Mouse (Mus musculus): ENCODE measurements at regions not wholly inside any gene's neighbourhood (a gene's known extent, or its start where the extent isn't known, plus 50 kb on each side); places are given as distances from the start of the nearest gene placed in this dataset.
"Not testable (repeated sequence)": the region's sequence is repeated elsewhere in the genome, so short reads cannot be mapped to it uniquely, and the experiment has no call there.

DNA sequence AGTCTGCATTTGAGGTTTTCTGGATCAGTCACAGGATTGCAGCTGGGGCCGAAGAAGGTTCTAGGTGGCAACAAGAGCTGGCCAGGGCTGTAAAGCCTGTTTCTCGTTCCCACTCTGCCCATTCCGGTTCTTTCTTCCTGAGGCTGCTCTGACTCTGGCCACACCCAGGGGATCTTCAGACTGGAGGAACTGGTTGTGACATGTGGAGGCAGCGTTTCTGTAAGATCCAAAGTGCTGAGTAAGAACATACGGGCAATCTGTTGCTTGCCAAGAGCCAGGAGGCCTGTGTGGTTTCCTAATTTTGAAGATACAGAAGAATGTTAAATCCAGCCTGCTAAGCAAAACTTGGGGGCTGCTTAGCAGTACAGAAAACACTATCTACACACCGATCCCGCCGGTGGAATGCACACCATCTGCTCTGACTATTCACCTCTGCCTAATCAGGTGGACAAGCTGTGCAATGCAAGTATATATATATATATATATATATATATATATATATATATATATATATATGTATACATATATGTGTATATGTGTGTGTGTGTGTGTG lies 99.3 kb upstream of the Bmp2k start:
- 84% methylated on average over 8 of the region's 8 CpGs for WGBS
- H3K4me1 ChIP-seq, result no peaks in the 10 kb centered on the region
- H3K27me3 ChIP-seq (replicated peaks), result no peaks in the 10 kb centered on the region
- no peak overlapping the region for H3K4me2 ChIP-seq (replicated peaks)
- no peak overlapping the region for H3K27ac ChIP-seq
- no peak for ATAC-seq (ENCODE audit: low FRiP score, low read depth)
- no peaks in the 10 kb centered on the region for H3K36me3 ChIP-seq
- no peaks in the 10 kb centered on the region for H3K9me3 ChIP-seq
- no peak overlapping the region for H3K9ac ChIP-seq
- no peak overlapping the region for H3K4me3 ChIP-seq

DNA sequence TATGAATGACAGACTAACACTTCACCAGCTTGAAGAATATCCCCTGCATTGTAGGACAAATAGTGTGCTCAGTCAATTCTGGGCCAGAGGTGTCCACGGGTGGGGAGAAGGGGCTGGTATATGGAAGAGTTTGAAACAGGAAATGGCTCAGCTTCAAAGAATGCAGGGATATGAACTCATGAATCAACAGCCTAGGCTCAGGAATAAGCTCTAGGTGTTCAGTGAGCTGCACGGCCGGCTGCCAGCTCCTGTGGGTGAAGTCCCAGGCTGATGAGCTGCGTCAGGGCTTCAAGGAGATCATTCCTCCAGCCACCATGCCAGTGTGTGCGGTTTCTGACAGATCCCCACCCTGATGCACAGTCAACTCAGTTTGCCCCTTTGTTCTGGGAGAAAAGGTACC lies 98.8 kb upstream of the Bmp2k start:
- H3K27me3 ChIP-seq (replicated peaks), result no peaks in the 10 kb centered on the region
- no peak overlapping the region for H3K4me2 ChIP-seq (replicated peaks)
- H3K36me3 ChIP-seq, result no peaks in the 10 kb centered on the region
- H3K4me1 ChIP-seq, result no peaks in the 10 kb centered on the region
- no peak overlapping the region for H3K27ac ChIP-seq
- WGBS, result 84% methylated on average over 5 of the region's 5 CpGs
- no peak overlapping the region for H3K4me3 ChIP-seq
- no peaks in the 10 kb centered on the region for H3K9me3 ChIP-seq
- no peak overlapping the region for H3K9ac ChIP-seq
- ATAC-seq (ENCODE audit: low FRiP score, low read depth), result no peak

DNA sequence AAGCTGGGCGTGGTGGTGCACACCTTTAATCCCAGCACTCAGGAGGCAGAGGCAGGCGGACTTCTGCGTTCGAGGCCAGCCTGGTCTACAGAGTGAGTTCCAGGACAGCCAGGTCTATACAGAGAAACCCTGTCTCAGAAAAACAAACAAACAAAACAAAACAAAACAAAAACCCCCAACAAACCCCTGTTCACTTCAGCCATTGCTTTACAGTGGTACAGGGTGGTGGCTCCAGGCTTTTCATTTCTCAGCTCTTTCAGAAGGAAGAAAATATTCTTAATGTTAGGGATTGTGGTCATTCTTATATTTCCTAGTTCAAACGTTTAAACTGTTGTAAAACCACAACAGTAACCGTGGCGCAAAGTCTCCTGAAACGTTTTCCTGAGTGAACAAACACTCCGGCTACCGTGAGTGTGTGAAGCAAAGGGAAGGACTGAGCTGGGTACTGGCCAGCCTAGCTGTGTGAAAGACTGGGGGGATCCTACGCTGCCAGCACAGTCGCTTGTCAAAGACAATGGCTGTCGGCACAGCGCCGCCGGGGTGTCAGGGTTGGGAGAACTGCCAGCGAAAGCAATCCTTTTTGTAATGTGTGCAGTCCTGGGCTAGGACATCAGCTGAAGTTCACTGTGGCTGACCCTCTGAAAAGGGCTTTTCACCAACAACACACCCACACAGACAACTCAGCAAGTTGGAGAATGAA lies 91.8 kb upstream of the Bmp2k start:
- peak overlapping the region; percentile 33 for H3K4me2 ChIP-seq (replicated peaks)
- peak; percentile 74; the same call in 1 of the 2 replicates for ATAC-seq (ENCODE audit: low FRiP score, low read depth)
- no peaks in the 10 kb centered on the region for H3K4me1 ChIP-seq
- WGBS, result 35% methylated on average over 17 of the region's 17 CpGs
- no peak overlapping the region for H3K27ac ChIP-seq
- no peaks in the 10 kb centered on the region; the same call in 1 of the 2 replicates for H3K27me3 ChIP-seq (replicated peaks)
- no peak overlapping the region for H3K9ac ChIP-seq
- no peak overlapping the region for H3K4me3 ChIP-seq
- H3K9me3 ChIP-seq, result no peaks in the 10 kb centered on the region
- H3K36me3 ChIP-seq, result no peaks in the 10 kb centered on the region

DNA sequence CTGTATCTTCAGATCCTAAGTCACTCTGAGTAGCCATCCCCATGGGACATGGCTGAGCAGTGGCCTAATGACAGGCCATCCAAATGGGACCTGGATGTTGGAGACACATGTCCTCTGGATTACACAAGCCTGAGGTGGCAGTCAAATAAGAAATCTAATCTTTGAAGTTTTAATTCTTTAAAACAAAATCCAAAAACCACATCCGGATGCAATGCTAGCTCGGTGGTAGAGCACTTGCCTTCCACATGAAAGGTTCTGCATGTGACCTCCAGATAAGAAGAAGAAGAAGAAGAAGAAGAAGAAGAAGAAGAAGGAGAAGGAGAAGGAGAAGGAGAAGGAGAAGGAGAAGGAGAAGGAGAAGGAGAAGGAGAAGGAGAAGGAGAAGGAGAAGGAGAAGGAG lies 89.1 kb upstream of the Bmp2k start:
- H3K27me3 ChIP-seq (replicated peaks); H3K36me3 ChIP-seq; H3K9me3 ChIP-seq; H3K9ac ChIP-seq; ATAC-seq (ENCODE audit: low FRiP score, low read depth); H3K4me2 ChIP-seq (replicated peaks); H3K4me3 ChIP-seq; H3K4me1 ChIP-seq; H3K27ac ChIP-seq: not testable (repeated sequence)
- WGBS, result 89% methylated on average over 2 of the region's 2 CpGs

DNA sequence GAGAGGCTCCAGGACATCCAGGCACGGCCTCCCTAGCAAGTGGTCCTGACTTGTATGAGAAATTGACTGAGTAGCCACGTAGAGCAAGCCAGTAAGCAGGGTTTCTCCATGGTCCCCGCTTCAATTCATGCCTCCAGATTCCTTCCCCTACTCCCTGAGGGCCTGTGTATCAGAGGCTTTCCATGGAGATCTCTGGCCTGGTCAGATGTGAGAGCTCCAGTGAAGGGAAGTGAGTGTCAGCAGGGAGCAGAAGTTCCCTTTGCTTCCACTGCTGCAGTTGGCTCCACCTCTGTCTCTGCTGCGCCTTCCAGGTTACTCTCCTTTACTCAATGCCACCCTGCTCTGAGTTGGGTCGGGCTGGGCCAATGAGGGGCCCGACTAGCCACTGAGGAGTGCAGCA lies 88.3 kb upstream of the Bmp2k start:
- no peak for ATAC-seq (ENCODE audit: low FRiP score, low read depth)
- 83% methylated on average over 6 of the region's 6 CpGs for WGBS
- no peak overlapping the region for H3K27ac ChIP-seq
- no peaks in the 10 kb centered on the region for H3K9me3 ChIP-seq
- H3K27me3 ChIP-seq (replicated peaks), result no peaks in the 10 kb centered on the region; the same call in 1 of the 2 replicates
- no peak overlapping the region for H3K4me3 ChIP-seq
- H3K4me1 ChIP-seq, result no peaks in the 10 kb centered on the region
- H3K36me3 ChIP-seq, result no peaks in the 10 kb centered on the region
- no peak overlapping the region for H3K9ac ChIP-seq
- no peak overlapping the region for H3K4me2 ChIP-seq (replicated peaks)

DNA sequence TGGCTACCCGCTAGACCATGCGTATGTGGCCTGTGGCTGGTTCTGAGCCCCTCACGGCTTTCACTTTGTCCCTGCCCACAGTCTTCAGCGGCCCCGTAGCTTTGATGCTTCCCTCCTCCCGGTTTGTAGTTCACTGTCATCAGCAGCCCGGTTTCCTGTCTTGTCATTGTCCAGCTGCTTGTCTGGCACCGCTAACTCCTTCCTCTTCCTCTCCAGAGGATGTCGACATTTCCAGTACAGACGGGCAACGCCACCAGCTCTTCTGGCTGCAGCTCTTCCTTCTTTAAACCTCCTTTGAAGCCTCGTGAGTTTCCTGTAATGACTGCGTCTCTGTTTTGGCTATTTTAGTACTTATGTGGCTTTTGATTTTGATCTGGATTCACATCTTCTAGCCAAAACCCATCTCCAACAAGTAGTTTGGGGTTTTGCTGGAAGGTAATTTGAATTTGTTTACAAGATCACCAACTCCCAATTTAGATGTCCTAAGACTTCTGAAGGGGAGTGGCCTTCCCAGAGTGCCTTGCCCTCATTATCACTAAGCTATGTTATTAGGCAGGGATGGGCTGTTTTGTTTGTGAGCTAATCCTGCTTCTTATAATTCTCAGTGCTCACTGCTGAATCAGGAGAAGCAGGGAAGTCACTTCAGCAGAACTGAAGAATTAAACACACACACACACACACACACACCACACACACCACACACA lies 85.8 kb upstream of the Bmp2k start:
- Histone ChIP-seq H3K9ac (no peak overlapping the region), H3K36me3 (no peaks in the 10 kb centered on the region), H3K4me3 (no peak overlapping the region), H3K4me1 (no peaks in the 10 kb centered on the region), H3K27ac (no peak overlapping the region), H3K9me3 (no peaks in the 10 kb centered on the region), H3K4me2 (replicated peaks) (no peak overlapping the region), H3K27me3 (replicated peaks) (no peaks in the 10 kb centered on the region; the same call in 1 of the 2 replicates)
- ATAC-seq (ENCODE audit: low FRiP score, low read depth), result no peak
- WGBS, result 73% methylated on average over 13 of the region's 13 CpGs

DNA sequence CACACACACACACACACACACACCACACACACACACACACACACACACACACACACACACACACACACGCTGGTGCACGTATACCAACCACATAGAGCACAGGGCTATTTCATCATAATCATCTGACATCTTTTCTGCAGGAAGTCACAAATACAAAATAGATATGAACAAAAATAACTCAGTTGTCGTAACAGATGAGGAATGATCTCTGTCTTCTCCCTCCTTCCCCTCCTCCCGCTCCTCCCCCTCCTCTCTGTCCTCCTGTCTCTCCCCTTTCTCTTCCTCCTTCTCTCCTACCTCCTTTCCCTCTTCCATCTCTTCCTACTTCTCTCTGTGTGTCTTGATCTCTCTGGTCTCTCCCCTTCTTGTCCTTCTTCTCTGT lies 85.2 kb upstream of the Bmp2k start:
- H3K27ac ChIP-seq, result no peak overlapping the region
- no peak overlapping the region for H3K9ac ChIP-seq
- no peak overlapping the region for H3K4me2 ChIP-seq (replicated peaks)
- no peak for ATAC-seq (ENCODE audit: low FRiP score, low read depth)
- H3K36me3 ChIP-seq, result no peaks in the 10 kb centered on the region
- no peaks in the 10 kb centered on the region; the same call in 1 of the 2 replicates for H3K27me3 ChIP-seq (replicated peaks)
- no peaks in the 10 kb centered on the region for H3K9me3 ChIP-seq
- H3K4me3 ChIP-seq, result no peak overlapping the region
- H3K4me1 ChIP-seq, result no peaks in the 10 kb centered on the region
- 77% methylated on average over 4 of the region's 4 CpGs for WGBS

DNA sequence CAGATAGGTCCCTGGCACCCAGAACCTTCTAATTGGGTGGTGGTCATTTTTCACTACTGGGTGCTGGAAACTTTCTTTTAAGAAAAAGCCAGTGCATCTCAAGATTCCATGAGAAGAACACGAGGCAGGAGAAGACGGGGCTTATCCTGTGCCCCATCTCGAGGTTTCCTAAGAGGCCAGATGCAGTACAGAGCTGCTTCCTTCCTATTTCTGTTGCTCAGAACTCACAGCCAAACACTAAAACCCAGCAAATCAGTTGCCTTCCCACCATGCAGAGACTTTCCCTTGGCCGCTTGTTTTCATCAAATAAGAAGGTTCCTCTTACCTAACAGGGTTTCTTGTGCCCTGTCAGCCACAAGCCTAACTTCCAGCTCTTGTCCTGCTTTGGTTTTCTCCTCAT lies 84.7 kb upstream of the Bmp2k start:
- H3K4me1 ChIP-seq, result no peaks in the 10 kb centered on the region
- no peak overlapping the region for H3K4me2 ChIP-seq (replicated peaks)
- H3K9ac ChIP-seq, result no peak overlapping the region
- ATAC-seq (ENCODE audit: low FRiP score, low read depth), result no peak
- no peaks in the 10 kb centered on the region for H3K36me3 ChIP-seq
- H3K4me3 ChIP-seq, result no peak overlapping the region
- 78% methylated on average over 4 of the region's 4 CpGs for WGBS
- no peak overlapping the region for H3K27ac ChIP-seq
- no peaks in the 10 kb centered on the region for H3K9me3 ChIP-seq
- no peaks in the 10 kb centered on the region; the same call in 1 of the 2 replicates for H3K27me3 ChIP-seq (replicated peaks)

DNA sequence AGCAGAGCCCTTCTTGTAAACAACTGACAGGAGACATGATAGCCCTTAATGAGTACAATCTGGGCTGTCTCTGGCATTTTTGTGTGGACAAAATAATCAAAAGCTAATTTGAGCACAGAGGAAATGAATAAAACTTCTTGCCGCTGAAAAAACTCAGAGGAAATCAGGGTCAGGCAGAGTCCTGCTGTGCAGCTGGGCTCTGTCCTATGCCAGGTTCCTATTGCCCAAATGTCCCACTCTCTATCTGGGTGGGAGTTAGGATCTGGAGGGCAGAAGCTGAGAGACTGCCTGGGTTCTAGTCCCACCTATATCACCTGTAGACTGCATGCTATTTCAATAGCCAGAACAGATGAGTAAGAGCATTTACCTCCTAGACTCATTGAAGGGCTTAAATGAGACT lies 83.8 kb upstream of the Bmp2k start:
- Histone ChIP-seq H3K4me3 (no peak overlapping the region), H3K9ac (no peak overlapping the region), H3K27me3 (replicated peaks) (no peaks in the 10 kb centered on the region; the same call in 1 of the 2 replicates), H3K4me1 (no peaks in the 10 kb centered on the region), H3K27ac (no peak overlapping the region), H3K36me3 (no peaks in the 10 kb centered on the region), H3K4me2 (replicated peaks) (no peak overlapping the region), H3K9me3 (no peaks in the 10 kb centered on the region)
- 63% methylated on average over 1 of the region's 1 CpGs for WGBS
- no peak for ATAC-seq (ENCODE audit: low FRiP score, low read depth)

DNA sequence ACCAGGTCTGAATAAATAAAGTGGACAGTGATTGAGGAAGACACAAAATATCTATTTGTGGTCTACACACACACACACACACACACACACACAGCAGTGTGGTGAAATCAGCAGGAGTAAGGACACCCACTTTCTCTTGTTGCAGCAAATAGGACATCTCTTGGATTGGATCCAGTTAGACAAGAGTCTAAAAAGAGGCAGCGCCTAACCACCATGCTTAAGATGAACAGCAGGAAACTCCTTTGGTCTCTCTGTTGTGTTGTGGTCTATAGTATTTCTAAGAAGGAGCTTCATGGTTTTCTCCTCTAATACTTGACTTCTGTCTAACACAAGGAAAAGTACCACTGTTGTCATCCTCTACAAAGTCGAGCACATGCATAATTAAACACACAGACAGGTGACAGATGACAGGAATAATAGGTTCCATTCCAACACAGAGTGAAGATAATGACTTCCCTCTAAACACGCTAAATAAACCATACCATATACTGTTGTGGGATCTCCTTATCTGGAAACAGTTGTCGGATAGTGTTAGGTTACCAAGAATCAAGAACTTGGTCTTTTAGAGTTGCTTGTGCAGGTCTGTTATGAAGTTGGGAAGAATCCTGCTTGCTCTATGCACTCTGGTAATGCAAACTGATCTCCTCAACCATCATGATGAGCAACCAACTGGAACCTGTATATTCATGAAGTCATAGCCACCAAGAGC lies 82.6 kb upstream of the Bmp2k start:
- WGBS, result 93% methylated on average over 4 of the region's 4 CpGs
- no peak overlapping the region for H3K9ac ChIP-seq
- no peak overlapping the region for H3K4me3 ChIP-seq
- ATAC-seq (ENCODE audit: low FRiP score, low read depth), result no peak
- H3K4me2 ChIP-seq (replicated peaks), result no peak overlapping the region
- H3K9me3 ChIP-seq, result no peaks in the 10 kb centered on the region
- no peaks in the 10 kb centered on the region for H3K4me1 ChIP-seq
- no peak overlapping the region for H3K27ac ChIP-seq
- H3K36me3 ChIP-seq, result no peaks in the 10 kb centered on the region
- no peaks in the 10 kb centered on the region for H3K27me3 ChIP-seq (replicated peaks)

DNA sequence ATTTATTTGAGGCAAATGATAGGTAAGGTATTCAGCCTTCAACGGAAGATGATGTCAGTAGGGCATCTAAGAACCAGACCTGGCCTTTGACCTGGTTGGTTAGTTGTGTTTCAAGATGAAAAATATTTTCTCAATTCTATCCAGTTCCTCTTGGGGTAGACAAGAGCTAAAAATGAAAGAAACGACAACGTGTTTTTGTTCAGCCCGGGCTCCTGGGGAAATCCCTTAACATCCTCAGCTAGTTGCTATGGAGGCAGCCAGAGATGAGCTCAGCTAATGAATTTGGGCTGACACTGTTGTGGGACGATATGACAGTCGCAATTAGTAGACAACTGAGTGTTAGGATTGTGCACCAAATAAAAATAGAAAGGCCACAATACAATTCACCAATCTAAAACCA lies 80.6 kb upstream of the Bmp2k start:
- WGBS, result 85% methylated on average over 6 of the region's 6 CpGs
- no peaks in the 10 kb centered on the region for H3K9me3 ChIP-seq
- no peaks in the 10 kb centered on the region for H3K27me3 ChIP-seq (replicated peaks)
- H3K27ac ChIP-seq, result no peak overlapping the region
- H3K4me3 ChIP-seq, result no peak overlapping the region
- H3K4me1 ChIP-seq, result no peaks in the 10 kb centered on the region
- no peaks in the 10 kb centered on the region for H3K36me3 ChIP-seq
- H3K9ac ChIP-seq, result no peak overlapping the region
- no peak overlapping the region for H3K4me2 ChIP-seq (replicated peaks)
- no peak for ATAC-seq (ENCODE audit: low FRiP score, low read depth)

DNA sequence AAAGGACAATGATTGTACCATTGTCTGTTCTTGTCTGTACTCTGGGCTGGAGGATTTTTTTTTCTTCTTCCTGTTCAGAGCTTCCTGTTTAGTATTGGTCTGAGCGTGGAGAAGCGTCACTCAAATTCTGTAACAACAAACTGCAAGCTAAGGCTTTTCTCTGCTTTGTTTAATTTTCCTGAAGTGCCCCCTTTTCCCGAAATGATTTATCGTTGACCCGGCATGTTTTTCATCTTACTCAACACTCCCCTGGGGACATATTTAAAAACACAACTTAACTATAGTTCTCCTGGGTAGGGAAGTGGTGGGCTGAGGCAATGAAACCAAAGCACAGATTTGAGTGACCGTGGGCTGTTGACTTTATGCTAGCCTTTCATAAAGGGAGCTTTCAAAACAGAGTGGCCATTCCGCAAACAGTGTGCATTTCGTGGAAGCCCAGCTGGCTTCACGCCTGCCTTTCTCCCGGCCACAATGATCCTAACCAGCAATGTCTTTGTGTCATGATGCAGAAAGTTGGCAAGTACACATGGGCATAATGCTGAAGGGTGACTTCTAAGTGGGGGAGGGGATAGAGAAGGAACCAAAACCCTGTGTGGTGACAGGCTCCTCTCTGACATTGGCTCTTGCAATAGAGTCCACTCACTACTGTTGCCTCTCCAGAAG lies 79.8 kb upstream of the Bmp2k start:
- Histone ChIP-seq H3K9me3 (no peaks in the 10 kb centered on the region), H3K4me3 (no peak overlapping the region), H3K36me3 (no peaks in the 10 kb centered on the region), H3K27ac (no peak overlapping the region), H3K4me1 (peaks cover 3% of the 10 kb centered on the region), H3K4me2 (replicated peaks) (no peak overlapping the region), H3K9ac (no peak overlapping the region), H3K27me3 (replicated peaks) (no peaks in the 10 kb centered on the region)
- 0 out of 2 replicates have a peak, but pooled peaks have one; percentile 37 for ATAC-seq (ENCODE audit: low FRiP score, low read depth)
- 44% methylated on average over 10 of the region's 10 CpGs for whole genome bisulfite sequencing
